Mouse (Mus musculus): Measurements from ENCODE around the gene Blm.

Blm gene

DNA sequence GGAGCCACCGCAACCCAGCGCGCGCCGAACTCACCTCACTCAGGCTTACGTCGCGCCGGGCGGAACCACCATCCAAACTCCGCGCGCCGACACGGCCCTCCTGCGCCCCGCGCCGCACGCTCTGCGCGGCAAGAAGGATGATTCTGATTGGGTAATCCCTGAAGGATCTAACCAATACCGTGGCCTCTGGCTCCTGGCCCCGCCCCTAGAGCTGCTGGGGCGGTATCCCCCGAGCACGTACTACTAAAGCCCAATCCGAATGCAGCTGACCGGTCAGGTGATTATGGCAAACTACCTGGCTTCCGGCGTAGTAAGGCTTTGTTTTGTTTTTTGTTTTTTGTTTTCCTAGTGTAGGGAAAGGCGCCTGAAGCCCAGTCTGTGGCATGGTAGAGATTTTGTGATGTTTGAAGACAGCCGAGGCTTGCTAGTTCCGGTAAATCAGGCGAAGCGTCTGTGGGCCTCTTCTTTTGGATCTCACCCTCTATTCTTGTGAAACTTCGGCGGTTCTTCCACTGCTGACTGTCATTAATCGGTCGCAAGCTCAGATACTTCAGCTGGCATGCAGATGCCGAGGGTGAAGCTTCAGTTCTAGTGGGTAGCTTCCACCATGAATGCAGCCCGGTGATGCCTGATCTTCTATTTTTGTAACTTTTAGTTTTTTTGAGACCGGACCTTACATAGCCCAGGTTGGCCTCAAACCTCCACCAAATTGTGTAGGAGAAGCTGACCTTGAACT lies at the start of gene Blm:
Blm (minus strand) TSS at position 111 of the 736 bp plus-strand sequence.
- peak; percentile 96 to 98 for DNase-seq

DNA sequence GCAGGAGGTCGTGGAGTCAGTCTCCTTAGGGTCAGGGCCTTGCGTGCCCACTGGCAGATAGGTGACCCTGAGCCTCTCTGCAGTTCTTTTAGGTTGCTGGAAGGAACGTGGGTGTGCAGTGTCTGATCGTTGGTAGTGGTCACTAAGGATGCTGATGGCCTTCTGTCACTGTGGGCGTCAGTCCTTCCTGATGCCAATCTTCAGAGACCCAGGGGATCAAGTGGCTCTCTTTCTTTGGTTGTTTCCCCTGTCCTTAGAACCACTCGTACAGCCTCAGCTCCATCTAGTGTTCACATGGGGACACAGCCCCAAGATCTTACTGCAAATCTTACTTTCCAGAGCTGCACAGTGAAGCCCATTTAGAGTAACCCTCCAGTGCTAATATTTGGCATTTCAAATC lies 49.1 kb upstream of the Blm start:
- peak; percentile 62 to 71 for DNase-seq

DNA sequence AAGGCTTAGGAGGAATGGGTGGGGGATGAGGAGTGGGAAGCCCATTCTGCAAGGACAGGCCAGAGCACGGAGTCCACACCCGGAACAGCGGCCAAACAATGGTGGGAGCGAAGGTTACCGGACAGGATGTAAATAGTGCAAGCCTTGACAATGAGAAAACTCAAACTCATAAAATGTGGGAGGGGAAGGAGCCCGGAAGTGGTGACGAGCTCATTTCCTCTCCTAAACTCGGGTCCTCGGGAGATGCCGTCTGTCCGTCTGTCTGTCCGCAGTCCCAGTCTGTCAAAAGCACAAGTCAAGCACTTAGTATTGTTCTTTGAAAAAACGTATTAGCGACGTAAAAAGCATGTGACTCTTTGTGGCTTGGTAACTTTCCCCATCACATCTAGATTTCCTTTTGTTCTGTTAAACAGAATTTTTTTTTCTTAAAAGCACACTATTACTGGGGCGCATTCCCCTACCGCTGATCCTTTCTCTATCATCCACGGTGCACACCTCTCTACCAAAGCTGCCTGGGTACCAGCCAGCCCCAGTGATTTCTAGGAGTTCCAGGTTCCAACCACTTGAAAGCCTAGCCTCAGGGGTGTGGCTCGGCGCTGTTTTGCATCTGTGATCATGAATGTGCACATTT lies 48.0 kb upstream of the Blm start:
- no peak for DNase-seq

DNA sequence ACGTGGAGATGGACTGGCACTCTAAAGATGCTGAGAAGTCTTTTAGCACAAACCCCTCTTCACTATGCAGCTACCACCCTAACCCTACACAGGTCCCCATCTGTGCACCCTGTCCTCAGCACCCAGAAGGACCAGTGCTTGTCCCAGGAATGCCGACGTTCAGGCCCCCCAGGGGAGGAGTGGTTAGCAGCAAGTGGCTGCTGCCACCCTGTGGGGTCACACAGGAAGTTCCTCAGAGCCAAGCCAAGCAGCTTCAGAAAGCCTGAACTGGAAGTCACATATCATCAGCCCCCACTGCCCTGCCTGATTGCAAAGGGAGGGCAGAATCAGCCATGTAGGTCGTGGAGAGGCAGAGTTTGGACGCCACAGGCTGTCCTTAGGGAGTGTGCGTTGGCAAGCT lies 45.4 kb upstream of the Blm start:
- peak; percentile 47 to 60 for DNase-seq

DNA sequence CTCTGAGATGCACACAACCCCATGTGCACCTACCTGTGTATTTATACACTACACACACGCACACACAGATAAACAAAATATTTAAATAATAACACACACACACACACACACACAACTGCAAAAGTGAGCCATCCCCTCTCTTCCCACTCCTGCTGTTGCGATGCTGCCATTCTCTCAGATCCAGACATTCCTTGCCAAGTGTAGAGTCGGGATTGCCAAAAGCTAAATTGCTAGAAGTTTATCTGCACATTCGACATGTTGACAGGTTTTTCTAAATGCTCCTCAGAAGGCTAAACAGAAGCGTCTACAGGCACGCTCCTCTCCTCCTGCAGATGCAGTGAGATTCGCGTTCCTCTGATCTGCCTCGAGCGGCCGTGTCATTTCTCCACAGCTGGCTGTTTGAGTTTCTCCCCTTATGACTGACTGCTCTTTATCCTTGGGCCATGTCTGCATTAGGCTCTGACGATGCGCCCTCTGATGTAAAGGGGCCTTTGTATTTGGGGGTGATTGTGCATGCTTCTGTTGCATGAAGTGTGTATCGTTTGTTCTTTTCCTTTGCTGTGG lies 42.6 kb upstream of the Blm start:
- DNase-seq, result no peak

DNA sequence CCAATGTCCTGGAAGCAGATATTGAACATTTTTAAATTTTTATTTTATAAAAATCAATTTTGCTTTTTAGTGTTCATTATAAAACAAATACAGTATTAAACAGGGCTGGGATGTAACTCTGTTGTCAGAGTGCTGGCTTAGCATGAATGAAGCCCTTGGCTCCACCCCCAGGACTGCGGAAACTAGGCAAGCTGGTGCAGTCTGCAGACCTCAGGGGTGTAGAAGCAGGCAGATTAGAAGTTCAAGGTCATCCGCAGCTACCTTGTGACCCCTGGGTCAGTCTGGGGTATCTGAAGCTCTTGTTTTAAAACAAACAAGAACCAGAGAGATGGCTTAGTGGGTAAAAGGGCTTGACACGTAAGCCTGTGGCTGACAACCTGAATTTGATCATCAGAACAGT lies 41.7 kb upstream of the Blm start:
- DNase-seq, result no peak

DNA sequence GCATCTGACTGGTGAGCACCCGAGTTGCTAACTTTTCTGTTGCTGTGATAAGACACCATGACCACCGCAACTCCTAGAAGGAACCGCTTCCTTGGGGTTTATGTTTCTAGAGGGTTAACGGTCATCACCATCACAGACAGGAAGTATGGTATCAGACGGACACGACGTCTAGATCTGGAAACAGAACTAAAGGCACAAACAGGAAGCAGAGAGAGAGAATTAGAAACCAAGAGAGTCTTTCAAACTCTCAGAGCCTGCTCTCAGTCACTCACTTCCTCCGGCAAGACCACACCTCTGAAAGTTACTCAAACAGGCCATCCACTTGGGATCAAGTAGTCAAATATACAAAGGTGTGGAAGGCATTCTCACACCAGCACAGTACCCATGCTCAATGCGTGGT lies 40.8 kb upstream of the Blm start:
- DNase-seq, result no peak

DNA sequence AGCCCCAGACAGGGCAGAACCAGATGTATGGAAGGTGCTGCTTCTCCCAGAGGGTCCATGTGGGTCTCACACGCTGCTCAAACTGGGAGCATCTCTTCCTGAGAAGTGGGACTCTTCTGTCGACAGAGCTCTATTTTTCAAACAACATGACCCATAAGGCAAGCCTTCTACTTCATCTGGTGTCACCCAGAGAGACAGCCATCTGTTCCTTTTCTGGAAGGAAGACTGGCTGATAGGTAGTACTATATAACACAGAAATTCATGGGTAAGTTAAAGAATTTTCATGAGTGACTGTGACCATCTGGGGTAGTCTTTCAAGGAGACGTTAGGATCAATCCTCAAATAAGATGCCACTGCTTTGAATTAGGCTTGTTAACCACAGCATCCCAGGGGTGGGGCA lies 38.2 kb upstream of the Blm start:
- DNase-seq, result peak; percentile 34 to 40

DNA sequence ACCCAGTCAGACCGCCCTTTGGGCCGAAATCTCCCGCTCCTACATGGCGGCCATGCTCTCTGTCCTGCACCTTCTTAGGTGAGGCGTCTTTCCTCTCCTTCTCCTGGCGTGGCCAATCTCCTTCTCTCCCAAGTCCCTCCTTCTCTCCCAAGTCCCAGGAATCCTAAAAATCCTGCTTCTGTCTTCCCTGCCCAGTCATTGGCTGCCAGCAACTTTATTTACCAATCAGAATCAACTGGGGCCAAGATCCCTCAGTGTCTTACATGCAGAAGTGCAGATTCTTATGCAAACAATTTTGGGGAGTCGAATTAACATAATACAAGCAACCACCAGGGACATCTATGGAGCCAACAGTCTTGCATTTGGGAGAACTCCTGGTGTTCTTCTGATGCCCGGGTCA lies 33.1 kb upstream of the Blm start:
- no peak for DNase-seq

DNA sequence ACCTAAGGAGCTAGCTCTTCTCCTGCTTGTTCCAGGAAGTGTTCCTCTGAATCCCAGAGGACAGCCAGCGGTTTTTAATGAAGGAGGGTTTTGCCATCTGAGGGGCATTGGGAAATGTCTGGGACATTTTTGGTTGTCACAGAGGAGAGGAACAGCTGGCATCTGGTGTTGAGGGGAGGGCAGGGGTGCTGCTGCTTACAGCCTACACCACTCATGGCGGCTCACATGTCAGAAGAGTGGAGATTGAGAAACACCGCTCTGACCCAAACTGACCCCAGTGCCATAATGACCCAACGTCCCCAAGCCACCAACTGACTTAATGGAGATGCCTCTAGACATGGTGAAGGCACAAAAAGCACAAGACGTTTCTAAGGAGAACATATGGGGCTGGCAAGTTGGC lies 27.0 kb upstream of the Blm start:
- DNase-seq, result no peak

DNA sequence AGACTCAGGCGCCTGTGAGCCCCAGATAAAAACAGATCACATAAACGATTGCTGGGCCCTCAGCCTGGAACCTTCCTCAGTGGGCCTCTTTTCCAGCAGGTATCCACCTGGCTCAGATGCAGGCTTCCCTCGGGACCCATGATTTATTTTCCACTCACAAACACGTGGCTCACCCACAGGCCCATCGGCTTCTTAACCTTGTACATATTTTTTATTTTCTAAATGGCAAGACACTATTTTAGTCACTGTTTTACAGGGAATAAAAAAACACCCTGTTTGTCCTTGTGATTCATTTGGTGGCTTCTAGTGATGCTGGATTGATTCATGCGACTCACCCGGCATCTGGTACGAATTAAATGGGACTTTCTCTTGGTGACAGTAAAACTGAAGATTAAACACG lies 26.4 kb upstream of the Blm start:
- no peak for DNase-seq

DNA sequence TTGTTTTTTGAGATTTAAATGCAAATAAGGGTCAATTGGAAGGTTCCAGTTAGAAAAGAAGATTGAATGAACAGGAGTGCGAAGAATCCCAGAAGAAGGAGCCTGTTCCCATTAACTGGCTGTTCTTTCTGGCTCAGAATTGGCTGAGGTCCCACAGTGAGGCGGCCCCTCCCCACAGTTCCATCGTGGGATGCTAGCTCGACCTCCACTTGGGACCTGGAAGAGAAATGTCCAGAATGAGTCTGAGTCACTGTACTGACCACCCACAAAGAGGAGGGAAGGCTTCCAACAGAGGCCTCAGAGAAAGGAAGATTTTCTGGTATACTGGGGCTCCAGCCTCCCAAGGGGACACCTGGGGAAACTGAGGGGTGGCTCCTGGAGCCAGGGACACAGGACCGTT lies 23.7 kb upstream of the Blm start:
- no peak for DNase-seq

DNA sequence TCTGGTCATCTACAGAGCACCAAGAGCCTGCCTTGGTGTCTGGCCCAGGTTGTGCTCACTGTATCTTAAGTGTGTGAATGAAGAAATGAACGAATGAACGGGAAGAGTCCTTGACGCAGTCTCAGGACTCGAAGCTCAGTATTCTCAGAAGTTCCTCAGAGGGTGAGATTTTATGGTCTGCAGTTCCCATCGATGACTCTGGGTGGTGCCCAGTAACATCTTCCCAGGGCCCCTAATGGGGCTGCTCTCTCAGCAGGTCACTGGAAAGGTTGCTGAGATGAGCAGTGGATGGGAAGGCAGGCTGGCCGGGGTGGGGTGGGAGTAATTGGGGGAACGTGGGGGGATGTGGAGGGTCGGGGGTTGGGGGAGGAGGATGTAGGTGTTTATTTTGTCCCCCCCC lies 23.2 kb upstream of the Blm start:
- no peak for DNase-seq

DNA sequence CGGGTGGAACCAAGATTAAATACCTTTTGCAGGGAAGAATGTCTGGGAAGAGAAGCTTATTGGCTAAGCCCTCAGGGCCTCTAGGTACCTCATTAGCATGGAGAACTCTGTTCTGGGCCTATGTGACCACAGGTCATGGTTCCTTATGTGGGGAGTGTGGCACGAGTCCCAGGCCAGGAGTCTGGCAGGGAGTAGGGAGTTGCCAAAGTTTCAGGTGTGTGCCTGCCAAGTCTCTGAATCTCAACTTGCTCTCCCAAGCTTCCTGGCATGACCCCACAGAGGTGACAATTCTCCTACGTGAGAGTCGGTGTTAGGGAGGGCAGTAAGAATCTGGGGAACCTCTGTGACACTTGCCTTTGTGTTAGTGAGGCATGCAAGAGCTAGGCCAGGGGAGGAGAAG lies 22.2 kb upstream of the Blm start:
- DNase-seq, result no peak

DNA sequence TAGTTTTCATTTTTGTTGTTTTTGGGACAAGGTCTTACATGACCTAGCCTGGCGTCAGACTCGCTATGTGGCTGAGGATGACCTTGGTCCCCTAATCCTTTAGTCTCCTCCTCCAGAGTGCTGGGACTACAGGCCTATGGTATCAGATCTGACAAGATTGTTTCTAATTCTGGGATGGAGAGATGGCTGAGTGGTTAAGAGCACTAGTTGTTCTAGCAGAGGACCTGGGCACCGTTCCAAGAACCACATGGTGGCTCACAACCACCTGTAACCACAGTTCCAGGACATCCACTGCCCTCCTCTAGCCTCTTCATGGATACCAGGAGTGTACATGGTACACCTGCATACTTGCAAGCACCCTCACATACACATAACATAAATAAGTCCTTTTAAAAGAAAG lies 21.2 kb upstream of the Blm start:
- DNase-seq, result peak; percentile 19 to 57

DNA sequence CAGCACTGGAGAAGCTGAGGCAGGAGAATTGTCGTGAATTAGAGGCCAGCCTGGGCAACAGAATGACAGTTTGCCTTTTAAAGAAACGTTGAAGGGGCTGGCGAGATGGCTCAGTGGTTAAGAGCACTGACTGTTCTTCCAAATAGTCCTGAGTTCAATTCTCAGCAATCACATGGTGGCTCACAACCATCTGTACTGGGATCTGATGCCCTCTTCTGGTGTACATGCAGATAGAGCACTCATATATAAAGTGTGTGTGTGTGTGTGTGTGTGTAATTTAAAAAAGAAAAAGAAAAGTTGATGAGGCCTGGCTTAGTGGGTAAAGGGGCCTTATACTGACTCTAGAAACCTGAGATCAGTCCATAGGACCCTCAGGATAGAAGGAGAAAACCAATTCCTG lies 20.2 kb upstream of the Blm start:
- no peak for DNase-seq

DNA sequence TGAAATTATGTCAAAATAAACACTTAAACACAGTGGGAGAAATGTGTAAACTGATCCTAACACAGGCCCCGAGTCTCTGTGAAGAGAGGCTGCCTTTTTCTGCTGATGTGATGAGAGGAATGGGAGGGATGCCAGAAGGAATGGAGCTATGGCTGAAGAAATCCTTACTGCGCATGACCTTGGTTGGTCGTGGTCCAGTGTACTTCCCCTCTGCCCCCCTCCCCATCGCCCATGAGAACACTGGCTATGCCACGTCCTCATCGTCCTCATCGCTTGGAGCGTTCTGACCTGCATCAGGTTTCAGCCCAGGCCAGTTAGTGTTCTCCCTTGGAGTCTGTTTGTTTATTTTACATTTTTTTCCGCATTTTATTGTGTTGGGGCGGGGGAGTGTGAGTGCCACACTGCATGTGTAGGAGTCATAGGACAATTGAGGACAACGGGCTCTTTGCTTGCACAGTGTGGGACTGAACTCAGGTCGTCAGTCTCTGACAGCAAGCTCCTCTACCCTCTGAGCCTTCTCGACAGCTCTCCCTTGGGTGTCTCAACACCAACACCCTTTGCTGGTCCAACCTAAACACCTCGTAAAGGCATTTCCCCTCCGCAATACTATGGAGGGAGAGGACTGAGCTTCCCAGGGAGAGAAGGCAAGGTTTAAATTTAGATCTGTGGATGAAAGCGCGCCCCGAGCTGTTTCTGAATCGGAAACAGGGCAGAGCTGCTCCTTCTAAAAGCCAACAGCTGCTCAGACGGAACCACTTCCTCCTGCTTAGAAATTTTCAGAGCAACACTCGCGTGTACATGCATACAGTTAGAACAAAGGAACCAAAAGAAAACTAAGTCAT lies 19.5 kb upstream of the Blm start:
- no peak for DNase-seq

DNA sequence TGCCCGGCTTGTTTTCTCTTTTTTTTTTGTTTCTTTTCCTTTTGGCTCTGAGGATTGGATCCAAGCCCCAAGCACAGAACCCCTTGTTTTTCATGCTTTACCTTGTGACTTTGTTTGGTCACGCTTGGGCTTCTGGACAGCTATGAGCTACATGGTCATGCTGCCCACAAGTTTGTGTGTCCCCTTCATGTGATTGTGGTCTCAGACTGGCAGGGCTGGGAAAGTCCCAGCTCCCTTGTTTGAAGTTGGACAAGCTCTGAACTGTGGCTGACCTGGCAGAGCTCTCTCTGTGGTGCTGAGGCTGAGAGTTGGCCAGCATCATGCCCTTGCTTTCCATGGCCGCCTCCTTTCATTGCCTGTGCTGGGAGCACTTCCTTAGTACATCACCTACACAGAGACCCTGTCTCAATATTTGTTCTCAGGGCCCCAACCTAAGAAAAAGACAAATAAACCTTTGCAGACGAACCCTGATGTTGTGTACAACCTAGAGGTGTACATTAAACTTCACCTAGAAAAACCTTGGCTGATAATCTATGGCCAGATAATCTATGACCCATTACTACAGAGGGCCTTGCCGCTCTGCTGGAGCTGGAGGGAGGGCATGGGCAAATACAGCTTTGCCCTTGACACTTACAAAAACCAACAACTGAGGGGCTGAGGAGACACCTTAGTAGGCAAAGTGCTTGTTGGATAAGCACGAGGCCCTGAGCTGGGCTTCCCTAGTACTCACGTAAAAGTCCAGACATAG lies 13.8 kb upstream of the Blm start:
- DNase-seq, result no peak

DNA sequence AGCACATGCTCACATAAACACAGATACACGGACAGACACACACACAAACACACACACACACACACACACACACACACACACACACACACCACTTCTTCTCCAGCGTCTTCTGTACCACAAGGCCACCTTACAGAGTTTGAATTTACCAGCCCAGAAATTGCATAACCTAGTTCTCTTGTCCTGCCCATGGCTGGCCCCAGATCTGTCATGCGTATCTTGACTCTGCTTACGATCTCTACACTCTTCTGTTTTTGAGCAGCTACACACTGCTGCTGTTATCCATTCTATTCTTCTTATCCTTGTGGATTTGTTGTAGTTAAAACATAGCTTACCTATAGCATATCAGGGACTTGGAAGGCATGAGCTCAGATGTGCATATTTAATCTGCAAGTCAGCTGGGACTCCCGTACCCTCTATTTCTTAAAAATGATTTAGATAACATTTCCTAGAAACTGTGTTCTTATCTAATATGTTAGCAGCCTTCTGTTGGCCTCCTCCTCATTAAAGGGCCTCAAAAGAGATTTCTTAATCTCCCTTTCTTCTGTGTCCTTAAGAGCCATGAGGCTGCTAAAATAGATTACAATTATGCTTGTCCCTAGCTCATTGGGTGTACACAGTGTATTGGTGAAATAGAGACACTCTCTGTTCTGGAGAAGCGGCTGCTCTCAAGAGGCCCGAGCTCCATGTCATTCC lies 7.4 kb upstream of the Blm start:
- DNase-seq, result no peak

DNA sequence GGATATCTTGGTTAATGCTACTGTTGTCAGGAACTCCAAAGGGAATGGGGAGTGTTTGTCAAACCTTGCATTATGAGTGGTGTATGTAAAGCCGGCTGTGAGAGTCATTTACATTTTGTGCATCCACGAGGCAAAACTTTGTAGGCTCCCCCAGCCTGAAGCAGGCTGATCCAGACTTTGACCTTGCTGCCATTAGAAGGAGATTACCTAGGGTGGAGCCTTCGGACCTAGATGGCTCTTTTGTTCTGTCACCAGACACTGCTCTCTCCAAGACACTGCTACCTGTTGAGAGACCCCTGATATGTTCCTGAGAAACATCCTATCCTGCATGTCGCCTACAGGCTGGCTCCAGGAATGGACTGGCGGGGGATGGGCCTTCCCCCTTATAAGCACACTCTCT lies 4.7 kb upstream of the Blm start:
- DNase-seq, result no peak

DNA sequence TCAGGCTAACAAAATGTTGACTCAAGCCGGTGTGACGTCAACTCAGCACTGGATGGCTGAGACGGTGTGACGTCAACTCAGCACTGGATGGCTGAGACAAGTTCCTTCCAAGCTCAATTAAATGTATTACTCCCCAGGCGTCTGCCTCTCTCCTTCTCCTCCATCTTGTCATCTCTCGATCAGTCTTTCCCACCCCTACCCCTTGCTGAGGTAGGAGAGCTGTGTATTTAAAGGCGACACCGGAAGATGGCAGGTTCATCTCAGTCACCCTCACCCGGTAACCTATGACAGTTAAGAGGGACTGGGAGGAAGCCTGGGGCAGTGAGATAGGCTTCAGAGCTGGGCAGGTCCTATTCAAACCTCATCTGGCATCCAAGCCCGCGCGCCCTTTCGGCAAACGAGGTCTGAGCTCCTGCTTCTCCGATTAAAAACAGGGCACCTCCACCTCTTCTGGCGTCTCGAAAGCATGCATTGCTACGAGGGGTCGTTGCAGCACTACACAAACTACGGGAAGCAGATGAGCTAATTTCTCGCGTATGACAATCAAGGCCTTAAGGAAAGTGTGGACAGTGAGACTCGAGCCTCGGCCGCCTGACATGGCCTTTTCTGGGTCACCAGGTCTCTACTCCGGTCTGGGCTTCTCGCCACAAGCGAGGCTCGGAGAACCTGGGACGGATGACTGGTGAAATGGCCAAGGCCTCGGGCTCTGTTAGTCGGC lies 469 bp downstream of the Blm start:
- peak in 1 of 2 experiments; percentile 12 for DNase-seq

DNA sequence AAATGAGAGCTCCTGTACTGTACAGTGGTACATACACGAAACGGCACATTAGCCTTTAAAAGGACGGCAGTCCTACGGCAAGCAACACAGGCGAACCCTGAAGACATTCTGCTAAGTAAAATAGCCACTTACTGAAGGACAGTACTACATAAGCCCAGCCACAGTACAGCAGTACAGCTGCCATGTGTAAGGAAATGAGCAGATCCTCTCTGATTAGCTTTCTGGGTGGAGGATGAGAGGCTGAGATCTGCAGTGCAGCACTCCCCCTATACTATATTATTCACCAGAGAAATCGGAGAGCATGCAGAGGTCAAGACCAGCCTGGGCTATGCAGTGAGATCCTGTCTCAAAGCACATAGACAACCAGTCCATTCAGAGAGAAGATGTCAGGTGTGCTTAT lies 3.8 kb downstream of the Blm start:
- no peak for DNase-seq
